9 mouse cellular contexts compared by ENCODE assay signal in the genomic region with DNA sequence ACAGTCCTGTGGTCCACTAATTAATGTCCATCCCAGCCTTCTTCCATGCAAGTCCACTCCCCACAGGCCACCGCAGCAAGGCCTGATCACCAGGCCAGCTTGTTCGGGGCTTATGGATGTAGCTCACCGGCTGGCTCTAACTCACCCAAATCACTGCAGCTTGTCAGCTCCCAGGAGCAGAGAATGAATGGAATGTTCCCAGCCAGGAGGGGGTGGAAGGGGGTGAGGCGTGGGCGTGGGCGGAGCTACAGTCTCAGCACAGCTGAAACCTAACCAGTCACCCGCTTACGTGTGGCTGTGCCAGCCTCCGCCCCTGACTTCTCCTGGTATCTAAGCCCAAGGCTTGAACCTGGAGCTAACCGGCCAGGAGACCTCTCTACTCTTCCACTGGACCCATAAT. TPM values are rescaled to one million over a fixed set of nuclear protein-coding genes. Genes with fewer than 3 reads are reported as not detected.
DNase-seq lines count a peak whose midpoint lies in the region; ATAC-seq and TF ChIP-seq lines count a peak whose summit lies in the region.
"Had no signal": no experiment of that assay in that cellular context is flagged by ENCODE, and none has a peak within 500 bp of the region (broad histone marks: within the 10 kb centered on the region; RNA-seq: fewer than 3 reads in every experiment).

No protein-coding gene starts in this region.

- peaks cover 51% of the 10 kb centered on the region for H3K4me1 ChIP-seq in embryonic facial prominence, embryonic 12.5 days
- peaks cover 11% of the 10 kb centered on the region for H3K4me1 ChIP-seq in heart, adult 2 months (ENCODE audit: control insufficient read depth, insufficient read depth, low read length)
- peaks cover 33% of the 10 kb centered on the region for H3K4me1 ChIP-seq in kidney, adult 2 months (ENCODE audit: control insufficient read depth, insufficient read depth, low read length)
- H3K4me1 ChIP-seq in limb, embryonic 12.5 days (replicated peaks), result peaks cover 57% of the 10 kb centered on the region
- peaks cover 36% of the 10 kb centered on the region for H3K4me1 ChIP-seq in midbrain, embryonic 16.5 days (ENCODE audit: control insufficient read depth, insufficient read depth, low read length)

- 0 out of 2 replicates have a peak overlapping the region, but pooled peaks have one; percentile 3 for H3K4me3 ChIP-seq in embryonic facial prominence, embryonic 12.5 days
- peak overlapping the region; percentile 15; the same call in 1 of the 2 replicates for H3K4me3 ChIP-seq in heart, adult 2 months
- no peak overlapping the region for H3K4me3 ChIP-seq in kidney, adult 2 months (ENCODE audit: insufficient read depth, low read depth, low read length)
- H3K4me3 ChIP-seq in limb, embryonic 12.5 days (replicated peaks), result peak overlapping the region; percentile 6; the same call in 1 of the 2 replicates
- H3K4me3 ChIP-seq in midbrain, embryonic 16.5 days (ENCODE audit: low read depth, low read length), result no peak overlapping the region
- H3K4me3 ChIP-seq: erythroblast, embryonic 14.5 days had no signal

- peak; percentile 64 for ATAC-seq in embryonic facial prominence, embryonic 12.5 days (ENCODE audit: insufficient number of reproducible peaks, insufficient read depth, low FRiP score, low TSS enrichment)
- ATAC-seq in limb, embryonic 12.5 days (ENCODE audit: insufficient number of reproducible peaks, insufficient read depth, low FRiP score, low TSS enrichment, low read depth), result peak; percentile 69
- no peak for ATAC-seq in midbrain, embryonic 16.5 days
- ATAC-seq in erythroblast, adult 5-6 weeks (replicated peaks; ENCODE audit: low FRiP score, poor library complexity, severe bottlenecking), result no peak

- intact Hi-C loops in heart, adult 2 months (cut with DNase I), result loop anchor here (1.0 kb wide), 1 partner anchor 10 kb away; no protein-coding TSS in a partner anchor

- DNase-seq in adrenal gland, postnatal 10 days, result peak; percentile 84
- peak; percentile 80 to 88 for DNase-seq in heart, adult 2 months
- peak; percentile 97 for DNase-seq in kidney, adult 2 months
- DNase-seq in urinary bladder, adult 2 months (ENCODE audit: low spot score), result peak; percentile 58

- H3K9me3 ChIP-seq in embryonic facial prominence, embryonic 12.5 days, result no peaks in the 10 kb centered on the region
- no peaks in the 10 kb centered on the region for H3K9me3 ChIP-seq in limb, embryonic 12.5 days
- H3K9me3 ChIP-seq in midbrain, embryonic 16.5 days (replicated peaks; ENCODE audit: control insufficient read depth, low read length, poor library complexity, severe bottlenecking), result no peaks in the 10 kb centered on the region

- TF ChIP-seq CTCF in heart, adult 2 months (IDR thresholded peaks at IDR 0.05), result no peak
- TF ChIP-seq CTCF in kidney, adult 2 months (conservative IDR thresholded peaks at IDR 0.05; ENCODE audit: insufficient read depth, insufficient read length, low read depth, low read length), result no peak

- peak overlapping the region; percentile 84 for H3K27ac ChIP-seq in embryonic facial prominence, embryonic 12.5 days
- H3K27ac ChIP-seq in heart, adult 2 months, result peak overlapping the region; percentile 86
- peak overlapping the region; percentile 81 for H3K27ac ChIP-seq in kidney, adult 2 months (ENCODE audit: insufficient read depth, low read depth, low read length)
- H3K27ac ChIP-seq in limb, embryonic 12.5 days, result peak overlapping the region; percentile 77
- H3K27ac ChIP-seq in midbrain, embryonic 16.5 days (ENCODE audit: low read length), result 0 out of 2 replicates have a peak overlapping the region, but pooled peaks have one; percentile 42

- peak overlapping the region; percentile 39 for H3K4me2 ChIP-seq in embryonic facial prominence, embryonic 12.5 days (replicated peaks)
- peak overlapping the region; percentile 38 for H3K4me2 ChIP-seq in limb, embryonic 12.5 days
- H3K4me2 ChIP-seq in midbrain, embryonic 16.5 days (ENCODE audit: low read length), result no peak overlapping the region

- peaks cover 46% of the 10 kb centered on the region for H3K36me3 ChIP-seq in embryonic facial prominence, embryonic 12.5 days
- no peaks in the 10 kb centered on the region; the same call in 1 of the 2 replicates for H3K36me3 ChIP-seq in heart, adult 2 months (ENCODE audit: control insufficient read depth, insufficient read depth, low read length)
- H3K36me3 ChIP-seq in kidney, adult 2 months (ENCODE audit: control insufficient read depth, insufficient read depth, low read length), result peaks cover 8% of the 10 kb centered on the region
- H3K36me3 ChIP-seq in limb, embryonic 12.5 days, result peaks cover 54% of the 10 kb centered on the region
- H3K36me3 ChIP-seq in midbrain, embryonic 16.5 days (ENCODE audit: control insufficient read depth, insufficient read depth, low read length), result peaks cover 25% of the 10 kb centered on the region

- peak; percentile 48; the same call in 1 of the 2 replicates for TF ChIP-seq EP300 in heart, adult 2 months (IDR thresholded peaks at IDR 0.05; ENCODE audit: insufficient read depth, low read depth, low read length)

- 0 out of 2 replicates have a peak, but pooled peaks have one; percentile 9 for TF ChIP-seq POLR2A in heart, adult 2 months (IDR thresholded peaks at IDR 0.05; ENCODE audit: insufficient read depth, low read depth, low read length)
- peak; percentile 33 for TF ChIP-seq POLR2A in kidney, adult 2 months (IDR thresholded peaks at IDR 0.05; ENCODE audit: low read depth, low read length)

- H3K9ac ChIP-seq in embryonic facial prominence, embryonic 12.5 days, result peak overlapping the region; percentile 43
- H3K9ac ChIP-seq in heart, adult 2 months (ENCODE audit: low read depth, low read length), result no peak overlapping the region; the same call in 1 of the 2 replicates
- no peak overlapping the region for H3K9ac ChIP-seq in limb, embryonic 12.5 days (replicated peaks)
- H3K9ac ChIP-seq in midbrain, embryonic 16.5 days (ENCODE audit: low read depth, low read length), result no peak overlapping the region; the same call in 1 of the 2 replicates

- H3K79me2 ChIP-seq in heart, adult 2 months (replicated peaks; ENCODE audit: control insufficient read depth, insufficient read depth, low read length), result no peaks in the 10 kb centered on the region

- WGBS in embryonic facial prominence, embryonic 12.5 days, result 5% methylated on average over 10 of the region's 10 CpGs
- WGBS in heart, adult 2 months, result 17% methylated on average over 10 of the region's 10 CpGs
- WGBS in kidney, adult 2 months, result 2% methylated on average over 10 of the region's 10 CpGs
- 7% methylated on average over 10 of the region's 10 CpGs for WGBS in limb, embryonic 12.5 days
- WGBS in midbrain, embryonic 16.5 days, result 6% methylated on average over 10 of the region's 10 CpGs

- H3K27me3 ChIP-seq in embryonic facial prominence, embryonic 12.5 days, result no peaks in the 10 kb centered on the region
- H3K27me3 ChIP-seq in heart, adult 2 months (ENCODE audit: control insufficient read depth, insufficient read depth, low read length), result no peaks in the 10 kb centered on the region
- H3K27me3 ChIP-seq in kidney, adult 2 months (replicated peaks; ENCODE audit: control insufficient read depth, insufficient read depth, low read length), result no peaks in the 10 kb centered on the region
- no peaks in the 10 kb centered on the region for H3K27me3 ChIP-seq in limb, embryonic 12.5 days
- no peaks in the 10 kb centered on the region for H3K27me3 ChIP-seq in midbrain, embryonic 16.5 days (ENCODE audit: control insufficient read depth, insufficient read depth, low read depth, low read length)

RNA-seq across cellular contexts. Expression of a gene that starts 11.2 kb away (rescaled TPM):
- total RNA-seq in adrenal gland, postnatal 10 days (2021), result 100 to 1,000 TPM in 1 of 2 experiments, 10 to 100 TPM in 1; 96.8 to 105 TPM
- polyA plus RNA-seq in embryonic facial prominence, embryonic 12.5 days (2016; fragmentation: Nextera tagmentation; extraction: Ambion mirVana), result 169 and 182 TPM in 2 replicates
- total RNA-seq in heart, adult 2 months (2021), result 10 to 100 TPM; 75.7 to 93.5 TPM
- 92.3 and 121 TPM in 2 replicates for polyA plus RNA-seq in heart, adult 2 months (2012; rRNA removed)
- 288 and 297 TPM in 2 replicates for polyA plus RNA-seq in kidney, adult 2 months (2012; rRNA removed)
- polyA plus RNA-seq in limb, embryonic 12.5 days (2016; fragmentation: Nextera tagmentation; extraction: Ambion mirVana), result 157 and 170 TPM in 2 replicates
- polyA plus RNA-seq in midbrain, embryonic 16.5 days (2015; fragmentation: Nextera tagmentation; extraction: Ambion mirVana), result 90.1 and 92.1 TPM in 2 replicates
- polyA plus RNA-seq in urinary bladder, adult 2 months (2012; rRNA removed), result 171 and 187 TPM in 2 replicates
- total RNA-seq in erythroblast, adult 5-6 weeks (2015; ENCODE audit: low replicate concordance), result 9.6 and 14.2 TPM in 2 replicates
- 4.9 and 6.9 TPM in 2 replicates for total RNA-seq in erythroblast, adult 5-6 weeks (2017; ENCODE audit: low replicate concordance)

RNA-seq across cellular contexts. Expression of a gene that starts 20.0 kb away (rescaled TPM):
- total RNA-seq in adrenal gland, postnatal 10 days (2021), result 1 to 10 TPM; 5.1 to 7.3 TPM
- 14.0 and 16.4 TPM in 2 replicates for polyA plus RNA-seq in embryonic facial prominence, embryonic 12.5 days (2016; fragmentation: Nextera tagmentation; extraction: Ambion mirVana)
- 1 to 10 TPM; 1.9 to 2.0 TPM for total RNA-seq in heart, adult 2 months (2021)
- polyA plus RNA-seq in heart, adult 2 months (2012; rRNA removed), result 4.7 and 5.2 TPM in 2 replicates
- polyA plus RNA-seq in kidney, adult 2 months (2012; rRNA removed), result 6.0 and 7.9 TPM in 2 replicates
- 13.6 and 14.4 TPM in 2 replicates for polyA plus RNA-seq in limb, embryonic 12.5 days (2016; fragmentation: Nextera tagmentation; extraction: Ambion mirVana)
- polyA plus RNA-seq in midbrain, embryonic 16.5 days (2015; fragmentation: Nextera tagmentation; extraction: Ambion mirVana), result 29.0 and 32.6 TPM in 2 replicates
- 6.6 and 7.5 TPM in 2 replicates for polyA plus RNA-seq in urinary bladder, adult 2 months (2012; rRNA removed)
- not detected in 2 replicates for total RNA-seq in erythroblast, adult 5-6 weeks (2015; ENCODE audit: low replicate concordance)
- 0.17 TPM in 1 of 2 replicates, not detected in the other for total RNA-seq in erythroblast, adult 5-6 weeks (2017; ENCODE audit: low replicate concordance)
- polyA plus RNA-seq: erythroblast, embryonic 14.5 days had no signal

RNA-seq across cellular contexts. Expression of a gene that starts 26.9 kb away (rescaled TPM):
- 1 to 10 TPM; 4.7 to 7.4 TPM for total RNA-seq in adrenal gland, postnatal 10 days (2021)
- polyA plus RNA-seq in embryonic facial prominence, embryonic 12.5 days (2016; fragmentation: Nextera tagmentation; extraction: Ambion mirVana), result 30.2 and 30.3 TPM in 2 replicates
- 1 to 10 TPM; 8.4 to 9.1 TPM for total RNA-seq in heart, adult 2 months (2021)
- polyA plus RNA-seq in heart, adult 2 months (2012; rRNA removed), result 24.0 and 27.7 TPM in 2 replicates
- polyA plus RNA-seq in kidney, adult 2 months (2012; rRNA removed), result 11.2 and 15.0 TPM in 2 replicates
- 30.1 and 31.2 TPM in 2 replicates for polyA plus RNA-seq in limb, embryonic 12.5 days (2016; fragmentation: Nextera tagmentation; extraction: Ambion mirVana)
- 120 and 124 TPM in 2 replicates for polyA plus RNA-seq in midbrain, embryonic 16.5 days (2015; fragmentation: Nextera tagmentation; extraction: Ambion mirVana)
- polyA plus RNA-seq in urinary bladder, adult 2 months (2012; rRNA removed), result 16.0 and 23.8 TPM in 2 replicates
- not detected in 2 replicates for total RNA-seq in erythroblast, adult 5-6 weeks (2015; ENCODE audit: low replicate concordance)
- total RNA-seq in erythroblast, adult 5-6 weeks (2017; ENCODE audit: low replicate concordance), result 0.84 and 1.7 TPM in 2 replicates

RNA-seq across cellular contexts. Expression of a gene that starts 28.9 kb away (rescaled TPM):
- 10 to 100 TPM; 10.1 to 19.3 TPM for total RNA-seq in adrenal gland, postnatal 10 days (2021)
- polyA plus RNA-seq in embryonic facial prominence, embryonic 12.5 days (2016; fragmentation: Nextera tagmentation; extraction: Ambion mirVana), result 7.5 and 7.6 TPM in 2 replicates
- 10 to 100 TPM; 20.7 to 21.1 TPM for total RNA-seq in heart, adult 2 months (2021)
- 30.5 and 43.2 TPM in 2 replicates for polyA plus RNA-seq in heart, adult 2 months (2012; rRNA removed)
- 12.7 and 13.9 TPM in 2 replicates for polyA plus RNA-seq in kidney, adult 2 months (2012; rRNA removed)
- polyA plus RNA-seq in limb, embryonic 12.5 days (2016; fragmentation: Nextera tagmentation; extraction: Ambion mirVana), result 8.9 and 9.3 TPM in 2 replicates
- polyA plus RNA-seq in midbrain, embryonic 16.5 days (2015; fragmentation: Nextera tagmentation; extraction: Ambion mirVana), result 3.0 and 4.4 TPM in 2 replicates
- polyA plus RNA-seq in urinary bladder, adult 2 months (2012; rRNA removed), result 44.5 and 49.8 TPM in 2 replicates
- not detected in 2 replicates for total RNA-seq in erythroblast, adult 5-6 weeks (2015; ENCODE audit: low replicate concordance)
- not detected in 2 replicates for total RNA-seq in erythroblast, adult 5-6 weeks (2017; ENCODE audit: low replicate concordance)

RNA-seq across cellular contexts. Expression of a gene that starts 40.9 kb away (rescaled TPM):
- 10 to 100 TPM; 10.5 to 17.8 TPM for total RNA-seq in adrenal gland, postnatal 10 days (2021)
- 20.1 and 21.6 TPM in 2 replicates for polyA plus RNA-seq in embryonic facial prominence, embryonic 12.5 days (2016; fragmentation: Nextera tagmentation; extraction: Ambion mirVana)
- total RNA-seq in heart, adult 2 months (2021), result 1 to 10 TPM; 6.3 to 7.6 TPM
- 19.5 and 23.1 TPM in 2 replicates for polyA plus RNA-seq in heart, adult 2 months (2012; rRNA removed)
- 26.5 and 27.7 TPM in 2 replicates for polyA plus RNA-seq in kidney, adult 2 months (2012; rRNA removed)
- 15.0 and 15.2 TPM in 2 replicates for polyA plus RNA-seq in limb, embryonic 12.5 days (2016; fragmentation: Nextera tagmentation; extraction: Ambion mirVana)
- polyA plus RNA-seq in midbrain, embryonic 16.5 days (2015; fragmentation: Nextera tagmentation; extraction: Ambion mirVana), result 30.6 and 31.0 TPM in 2 replicates
- 27.2 and 36.4 TPM in 2 replicates for polyA plus RNA-seq in urinary bladder, adult 2 months (2012; rRNA removed)
- 1.5 TPM in 1 of 2 replicates, not detected in the other for total RNA-seq in erythroblast, adult 5-6 weeks (2015; ENCODE audit: low replicate concordance)
- 1.7 and 2.5 TPM in 2 replicates for total RNA-seq in erythroblast, adult 5-6 weeks (2017; ENCODE audit: low replicate concordance)

Comparison
In these comparisons a context has a peak if more than half of its experiments do, and no peak if none do; other contexts are left out.
1. ATAC-seq: peak in embryonic facial prominence, embryonic 12.5 days (single experiment) and limb, embryonic 12.5 days (single experiment); none in midbrain, embryonic 16.5 days (single experiment) and erythroblast, adult 5-6 weeks (single experiment).
2. H3K4me3 ChIP-seq: peak in embryonic facial prominence, embryonic 12.5 days (single experiment), heart, adult 2 months (single experiment) and limb, embryonic 12.5 days (single experiment); none in kidney, adult 2 months (single experiment) and midbrain, embryonic 16.5 days (single experiment).
3. Peak in every context shown above with its lines, with median percentiles within 50 percentile points of each other: DNase-seq and H3K27ac ChIP-seq.